Mouse (Mus musculus) thymus, adult 18-20 months (tissue): ENCODE results near the gene Zfp651.

Source experiments
- DNase-seq, 2 experiments: peaks; one replicate each; pipeline ENCODE4 v3.0.0; 2022; ENCODE audit warnings: mixed read lengths in 2 of 2

The Zfp651 gene

DNA sequence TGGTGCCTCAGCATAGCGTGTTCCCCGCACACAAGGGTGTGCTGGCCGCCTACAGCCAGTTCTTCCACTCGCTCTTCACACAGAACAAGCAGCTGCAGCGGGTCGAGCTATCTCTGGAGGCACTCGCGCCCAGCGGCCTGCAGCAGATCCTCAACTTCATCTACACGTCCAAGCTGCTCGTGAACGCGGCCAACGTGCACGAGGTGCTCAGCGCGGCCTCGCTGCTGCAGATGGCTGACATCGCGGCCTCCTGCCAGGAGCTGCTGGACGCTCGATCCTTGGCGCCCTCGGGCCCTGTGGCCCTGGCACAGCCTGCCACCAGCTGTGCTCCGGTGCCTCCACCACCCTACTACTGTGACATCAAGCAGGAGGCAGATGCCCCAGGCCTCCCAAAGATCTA lies 3.6 kb downstream of the Zfp651 start:
- DNase-seq = no peak

DNA sequence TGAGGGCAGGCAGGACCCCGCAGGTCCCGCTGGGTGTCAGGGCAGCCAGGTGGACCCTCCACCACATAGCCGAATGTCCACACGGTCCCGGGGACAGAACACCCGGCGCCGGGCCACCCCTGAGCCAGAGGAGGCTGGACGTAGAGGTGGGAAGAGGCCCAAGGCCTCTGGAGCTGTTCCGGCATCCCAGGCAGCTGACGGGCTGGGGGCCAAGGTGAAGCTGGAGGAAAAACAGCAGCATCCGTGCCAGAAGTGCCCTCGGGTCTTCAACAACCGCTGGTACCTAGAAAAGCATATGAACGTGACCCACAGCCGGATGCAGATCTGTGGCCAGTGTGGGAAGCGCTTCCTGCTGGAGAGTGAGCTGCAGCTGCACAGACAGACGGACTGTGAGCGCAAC lies 4.6 kb downstream of the Zfp651 start:
- DNase-seq = no peak

DNA sequence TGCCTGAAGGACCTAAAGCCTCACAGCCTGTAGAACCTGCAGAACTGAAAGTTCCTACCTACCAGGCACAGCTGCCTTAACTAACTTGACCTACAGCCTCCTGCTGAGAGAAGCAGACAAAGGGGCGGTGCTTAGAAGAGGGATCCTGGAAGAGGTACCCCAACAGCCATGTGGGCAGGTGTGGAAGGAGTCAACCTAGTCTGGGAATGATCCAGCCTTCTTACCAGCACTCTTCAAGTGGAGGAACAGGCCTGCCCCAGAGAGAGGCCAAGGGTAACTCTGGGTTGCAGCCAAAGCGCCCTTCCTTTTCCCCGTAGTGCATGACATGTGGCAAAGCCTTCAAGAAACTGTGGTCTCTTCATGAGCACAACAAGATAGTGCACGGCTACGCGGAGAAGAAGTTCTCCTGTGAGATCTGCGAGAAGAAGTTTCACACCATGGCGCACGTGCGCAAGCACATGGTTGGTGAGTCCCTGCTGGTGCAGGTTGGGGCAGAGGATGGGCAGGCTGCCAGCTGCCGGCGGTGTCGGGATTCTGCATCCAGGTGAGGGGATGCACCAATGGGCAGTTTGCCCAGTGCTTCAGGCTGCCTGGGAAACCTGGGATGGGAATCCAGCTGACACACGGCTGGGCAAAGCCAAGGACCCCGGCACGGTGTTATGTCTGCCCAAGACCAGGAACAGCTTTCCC lies 6.2 kb downstream of the Zfp651 start:
- no peak for DNase-seq

DNA sequence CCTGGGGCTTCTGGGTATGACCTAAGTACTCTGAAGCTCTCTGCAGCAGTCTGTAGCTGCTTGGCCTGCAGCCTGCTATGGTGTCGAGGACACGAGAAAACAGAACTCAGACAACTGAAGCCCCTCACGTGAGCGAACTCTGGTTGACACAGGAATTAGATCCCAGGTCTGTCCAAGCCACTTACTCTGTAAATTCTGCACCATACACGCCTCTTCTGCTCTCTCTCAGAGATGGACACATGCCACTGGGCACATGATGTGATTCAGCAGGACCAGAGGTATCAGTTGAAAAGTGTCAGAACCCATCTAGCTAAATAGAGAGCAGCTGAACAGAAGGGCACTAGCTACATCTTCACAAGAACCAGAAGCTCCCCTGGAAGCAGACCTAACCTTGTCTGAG lies 13.3 kb downstream of the Zfp651 start:
- no peak for DNase-seq

DNA sequence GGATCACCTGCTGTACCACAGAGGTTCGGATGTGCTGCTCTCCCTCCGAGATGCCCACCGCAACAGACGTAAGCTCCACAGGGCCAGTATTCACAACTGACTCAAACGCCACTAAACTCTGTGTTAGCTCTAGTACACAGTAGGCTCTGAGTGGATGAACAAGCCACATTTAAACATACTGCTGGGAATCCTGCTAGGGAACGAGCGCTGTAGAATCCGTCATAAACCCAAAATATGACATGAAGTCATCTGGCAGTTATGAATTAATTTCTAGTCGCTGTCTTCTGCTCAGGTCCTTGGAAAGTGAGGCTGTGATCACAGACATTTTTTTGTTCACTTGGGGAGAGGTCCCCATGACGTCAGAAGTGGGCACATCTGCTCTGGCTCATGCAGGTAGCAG lies 16.8 kb downstream of the Zfp651 start:
- no peak for DNase-seq

DNA sequence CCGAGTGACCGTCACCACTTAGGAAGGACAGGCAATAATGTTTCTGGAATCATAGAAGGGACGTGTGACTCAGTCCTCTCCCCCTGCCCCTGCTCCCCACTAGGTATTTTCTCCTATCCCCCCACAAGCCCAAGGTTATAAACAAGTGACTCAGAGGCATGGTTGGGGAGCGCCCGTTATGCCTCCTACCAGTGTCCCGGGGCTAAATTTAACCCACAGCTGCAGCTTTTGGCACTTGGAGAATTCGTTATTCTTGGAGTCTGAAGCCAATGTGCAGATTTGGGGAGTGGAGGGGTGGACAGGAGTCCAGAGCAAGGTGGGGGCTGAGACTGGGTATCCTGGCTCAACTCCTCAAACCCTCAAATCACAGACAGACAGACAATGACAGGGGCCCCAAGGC lies 17.4 kb downstream of the Zfp651 start:
- no peak for DNase-seq

DNA sequence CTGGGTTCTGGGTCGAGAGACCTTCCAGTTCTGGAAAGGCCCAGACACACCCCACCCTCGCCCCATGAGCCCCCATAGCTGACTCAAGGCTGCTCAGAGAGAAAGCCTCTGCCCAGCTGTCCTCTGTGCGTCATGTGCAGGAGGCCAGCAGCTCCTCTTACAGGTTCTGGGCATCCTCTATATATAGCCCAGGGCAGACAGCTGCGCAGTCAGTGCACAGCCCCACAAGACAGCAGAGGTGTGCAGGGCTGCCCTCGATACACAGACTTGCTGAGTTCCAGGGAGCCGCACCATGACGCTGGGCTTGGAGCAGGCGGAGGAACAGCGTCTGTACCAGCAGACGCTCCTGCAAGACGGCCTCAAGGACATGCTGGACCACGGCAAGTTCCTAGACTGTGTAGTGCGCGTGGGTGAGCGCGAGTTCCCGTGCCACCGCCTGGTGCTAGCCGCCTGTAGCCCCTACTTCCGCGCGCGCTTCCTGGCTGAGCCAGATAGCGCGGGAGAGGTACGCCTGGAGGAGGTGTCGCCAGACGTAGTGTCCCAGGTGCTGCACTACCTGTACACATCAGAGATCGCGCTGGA lies 18.4 kb downstream of the Zfp651 start, which contains the start of gene Klhl40:
Gene Klhl40 (plus strand): TSS at position 124 of the 582 bp plus-strand sequence.
- no peak for DNase-seq

DNA sequence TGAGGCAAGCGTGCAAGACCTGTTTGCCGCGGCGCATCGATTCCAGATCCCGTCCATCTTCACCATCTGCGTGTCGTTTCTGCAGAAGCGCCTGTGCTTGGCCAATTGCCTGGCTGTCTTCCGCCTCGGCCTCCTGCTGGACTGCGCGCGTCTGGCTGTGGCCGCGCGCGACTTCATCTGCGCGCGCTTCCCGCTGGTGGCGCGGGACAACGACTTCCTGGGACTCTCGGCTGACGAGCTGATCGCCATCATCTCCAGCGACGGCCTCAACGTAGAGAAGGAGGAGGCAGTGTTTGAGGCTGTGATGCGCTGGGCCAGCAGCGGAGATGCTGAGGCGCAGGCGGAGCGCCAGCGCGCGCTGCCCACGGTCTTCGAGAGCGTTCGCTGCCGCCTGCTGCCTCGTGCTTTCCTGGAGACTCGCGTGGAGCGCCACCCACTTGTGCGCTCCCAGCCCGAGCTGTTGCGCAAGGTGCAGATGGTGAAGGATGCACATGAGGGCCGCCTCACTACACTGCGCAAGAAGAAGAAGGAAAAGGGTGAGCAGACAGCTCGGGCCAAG lies 19.0 kb downstream of the Zfp651 start:
- DNase-seq = no peak

DNA sequence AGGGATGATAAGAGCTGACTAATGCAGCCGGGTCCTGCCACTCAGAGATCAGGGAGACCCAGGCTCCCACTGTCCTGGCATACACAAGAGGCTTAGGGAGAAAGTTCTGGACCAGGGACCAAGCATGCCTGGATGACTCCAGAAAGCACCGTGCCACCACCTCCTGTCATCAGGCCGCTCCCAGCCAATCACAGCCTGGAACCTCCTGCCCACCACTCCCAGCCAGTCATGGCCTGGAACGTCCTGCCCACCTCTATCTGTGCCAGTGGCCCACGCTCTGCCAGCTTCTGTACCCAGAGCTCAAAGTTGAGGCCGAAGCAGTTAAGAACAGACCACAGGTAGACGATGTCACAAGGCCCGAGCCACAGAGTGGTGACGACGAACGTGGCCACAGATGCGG lies 25.7 kb downstream of the Zfp651 start:
- no peak for DNase-seq

DNA sequence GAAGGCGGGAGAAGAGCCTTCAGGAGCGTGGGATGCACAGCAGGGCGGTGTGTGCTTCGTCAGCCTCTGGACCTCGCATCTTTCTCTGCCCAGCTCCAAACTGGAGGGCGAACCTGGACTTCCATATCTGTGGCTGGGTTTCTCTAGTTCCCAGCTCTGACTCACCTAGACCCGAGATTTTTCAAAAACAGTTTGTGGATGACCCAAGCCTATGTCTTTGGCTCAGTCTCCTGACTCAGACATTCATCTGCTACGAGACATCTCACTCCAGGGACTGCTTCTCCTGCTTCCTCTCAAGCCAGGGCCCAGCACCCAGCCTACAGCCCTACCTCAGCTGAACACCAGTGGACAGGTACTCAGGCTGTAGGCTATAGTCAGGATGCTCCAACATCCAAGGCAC lies 26.1 kb downstream of the Zfp651 start:
- no peak for DNase-seq

DNA sequence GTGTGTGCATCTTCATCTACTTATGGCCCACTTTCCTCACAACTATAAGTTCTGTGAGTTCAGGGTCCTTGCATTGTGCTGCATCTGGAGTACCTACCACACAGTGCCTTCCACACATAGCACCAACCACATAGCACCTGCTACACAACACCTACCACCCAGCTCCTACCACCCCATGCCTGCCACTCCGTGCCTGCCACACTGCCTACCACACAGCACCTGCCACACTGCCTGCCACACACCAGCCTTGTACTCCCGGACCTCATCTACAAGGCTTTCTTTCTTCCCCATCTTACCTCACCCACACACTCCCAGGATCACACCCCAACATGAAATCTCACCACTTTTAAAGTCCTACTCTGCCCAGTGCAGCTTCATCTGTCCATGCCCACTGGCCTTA lies 27.2 kb downstream of the Zfp651 start:
- no peak for DNase-seq

DNA sequence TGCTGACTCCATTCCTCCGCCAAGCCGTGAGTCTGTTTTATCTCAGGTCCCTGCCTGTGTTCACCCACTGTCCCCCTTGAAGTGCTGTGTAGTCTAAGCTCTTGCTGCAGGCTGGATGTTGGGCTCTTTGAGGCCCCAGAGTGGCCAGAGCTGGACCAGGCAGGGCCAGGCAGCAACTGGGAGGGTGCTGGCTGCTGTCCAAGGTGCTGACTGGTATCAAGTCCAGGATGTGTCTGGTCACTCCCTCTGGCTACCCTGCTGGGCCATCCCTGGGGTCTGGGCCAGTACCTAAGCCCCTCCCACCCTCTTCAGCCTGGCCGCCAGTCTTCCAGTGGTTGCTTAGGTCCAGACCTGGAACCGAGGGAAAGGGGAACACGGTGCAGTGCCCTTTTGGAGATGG lies 32.1 kb downstream of the Zfp651 start:
- no peak for DNase-seq

DNA sequence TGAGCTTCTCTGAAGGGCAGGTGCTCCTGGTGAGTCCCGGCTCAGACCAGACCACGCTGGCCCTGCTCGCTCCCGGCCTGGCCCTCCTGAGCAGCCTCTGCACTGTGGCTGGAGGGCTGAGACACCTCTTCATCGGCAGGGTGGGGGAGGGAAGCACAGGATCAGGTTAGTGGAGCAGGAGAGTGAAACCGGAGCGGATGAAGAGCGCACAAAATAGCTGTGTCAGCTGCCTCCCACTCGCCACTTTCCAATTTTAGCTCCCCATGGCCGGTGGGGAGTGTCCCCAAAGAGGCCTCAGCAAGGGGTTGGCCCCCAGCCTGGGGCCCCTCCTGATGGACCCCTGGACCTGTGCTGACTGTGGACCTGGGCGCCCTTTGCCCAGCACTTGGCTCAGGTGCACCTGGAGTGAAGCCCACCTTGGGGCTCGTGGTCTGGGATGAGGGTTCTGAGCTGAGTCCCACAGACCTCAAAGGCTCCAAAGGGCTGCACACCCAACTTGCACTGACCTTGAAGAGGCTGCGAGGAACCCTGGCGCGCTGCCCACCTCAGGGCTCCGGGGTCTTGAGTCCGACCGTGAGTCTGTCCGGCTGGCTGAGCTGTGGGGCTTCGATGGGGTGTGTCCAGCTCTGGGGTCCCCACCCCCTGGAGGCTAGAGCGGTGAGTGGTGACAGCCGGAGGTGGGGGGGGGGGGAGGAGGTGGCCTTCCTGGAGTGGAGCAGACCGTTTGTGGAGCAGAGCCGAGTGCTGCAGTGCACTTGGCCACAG lies 32.8 kb downstream of the Zfp651 start, which contains the start of gene Hhatl:
Gene Hhatl (minus strand): TSS at position 751 of the 765 bp plus-strand sequence.
- no peak for DNase-seq

DNA sequence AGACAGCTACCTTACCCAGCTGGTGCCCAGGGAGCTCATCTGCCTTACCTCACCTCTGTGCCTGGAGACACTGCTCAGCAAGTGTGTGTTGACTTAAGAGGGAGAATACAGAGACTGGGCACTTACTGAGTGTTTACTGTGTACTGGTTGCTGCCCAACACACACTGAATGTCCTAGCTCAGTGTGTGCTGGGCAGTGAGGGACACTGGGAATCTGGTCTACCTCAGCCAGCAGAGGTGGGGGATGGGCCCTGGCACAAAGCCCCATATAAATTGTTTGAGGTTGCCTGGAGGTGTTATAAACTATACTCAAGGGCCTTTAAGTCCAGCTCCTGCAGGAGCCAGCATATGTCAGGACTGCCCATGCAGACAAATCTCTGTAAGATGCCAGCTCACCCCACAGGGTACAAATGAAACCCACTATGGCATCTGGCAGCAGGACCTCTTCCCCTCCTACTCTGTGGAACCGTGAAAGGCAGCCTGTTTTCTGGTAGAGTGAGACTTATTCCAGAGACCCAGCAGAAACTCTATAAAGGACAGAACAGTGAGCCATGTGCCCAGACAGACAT lies 35.9 kb downstream of the Zfp651 start:
- DNase-seq = no peak

DNA sequence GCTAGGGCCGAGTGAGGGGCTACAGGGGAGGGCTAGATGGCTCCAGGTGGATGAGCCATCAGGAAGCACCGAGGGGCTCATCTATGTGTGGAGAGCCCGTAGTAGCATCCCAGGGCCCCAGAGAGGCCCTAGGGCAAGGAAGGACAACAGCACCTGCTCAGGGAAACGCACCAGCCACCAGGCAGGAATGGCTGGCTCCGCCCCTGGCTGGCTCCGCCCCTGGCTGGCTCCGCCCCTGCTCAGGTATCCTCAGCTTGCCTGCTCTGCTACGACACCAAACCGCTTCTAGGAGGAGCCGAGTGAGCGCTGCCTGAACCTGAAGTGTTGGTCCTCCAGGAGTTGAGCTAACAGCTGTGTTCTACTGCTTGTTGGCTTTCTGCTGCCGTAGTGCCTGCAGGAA lies 38.6 kb downstream of the Zfp651 start:
- DNase-seq = no peak

DNA sequence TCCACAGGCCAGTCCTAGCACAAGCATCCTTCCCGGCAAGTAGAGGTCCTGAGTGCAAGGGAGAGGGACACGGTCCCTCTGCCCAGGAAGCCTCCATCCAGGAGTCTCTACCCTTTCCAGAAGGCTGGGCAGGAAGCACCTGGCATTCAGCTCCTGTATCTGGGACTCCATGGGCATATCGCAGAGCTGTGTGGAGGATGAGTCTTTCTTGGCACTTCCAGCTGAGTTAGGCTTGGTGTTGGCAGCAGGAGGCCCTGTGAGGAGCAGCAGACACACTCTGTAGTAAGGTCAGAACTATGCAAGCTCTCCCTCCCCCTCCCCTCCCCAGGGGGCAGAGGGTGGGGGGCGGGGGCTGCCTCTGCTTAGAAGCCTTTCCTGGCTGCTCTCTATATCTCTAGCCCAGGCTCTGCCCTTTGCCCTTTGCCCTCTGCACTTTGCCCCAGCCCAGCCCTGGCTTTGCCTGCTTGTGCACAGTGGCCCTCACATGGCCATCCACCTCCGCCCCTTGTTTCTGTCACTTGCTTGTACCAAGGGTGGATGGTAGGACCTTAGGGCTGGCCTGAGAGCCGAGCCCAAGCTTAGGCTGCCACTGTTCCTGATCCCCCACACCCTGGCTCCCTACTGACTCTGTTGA lies 39.9 kb downstream of the Zfp651 start:
- DNase-seq = no peak

DNA sequence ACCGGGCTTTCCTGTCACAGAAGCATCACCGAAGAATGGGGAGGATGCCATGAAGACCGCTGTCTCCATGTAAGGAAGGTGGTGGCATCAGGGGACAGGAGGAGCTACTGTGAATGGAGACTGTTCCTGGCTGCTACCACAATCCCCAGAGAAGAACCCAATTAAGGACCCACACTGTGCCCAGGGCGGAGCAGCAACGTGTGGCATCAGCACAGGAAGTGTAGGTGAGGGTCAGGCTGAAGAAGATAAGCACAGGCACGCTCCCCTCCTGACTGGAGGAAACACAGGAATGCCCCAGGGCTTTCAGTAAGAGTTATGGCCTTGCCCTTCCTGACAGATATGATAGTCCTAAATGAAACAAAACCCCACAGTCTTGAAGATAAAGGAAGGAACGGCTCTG lies 43.6 kb downstream of the Zfp651 start:
- DNase-seq = no peak

DNA sequence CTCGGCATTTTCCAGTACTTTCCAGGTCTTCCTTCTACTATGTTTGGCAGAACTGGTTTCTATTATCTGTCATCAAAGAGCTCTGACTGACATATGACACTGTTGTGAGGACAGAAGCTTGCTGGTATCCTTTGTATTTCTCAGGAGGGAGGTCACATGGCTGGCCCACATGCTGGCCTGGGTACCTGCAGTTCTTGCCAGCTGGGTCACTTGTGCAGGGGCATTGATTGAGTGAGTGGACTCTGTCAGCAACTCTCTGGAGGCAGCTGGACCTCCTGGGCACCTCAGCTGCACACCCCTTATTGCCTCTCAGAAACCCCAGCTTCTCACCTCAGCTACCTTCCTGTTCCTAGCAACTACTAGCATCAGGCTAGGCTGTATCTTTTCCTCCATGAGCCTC lies 48.4 kb downstream of the Zfp651 start:
- no peak for DNase-seq

DNA sequence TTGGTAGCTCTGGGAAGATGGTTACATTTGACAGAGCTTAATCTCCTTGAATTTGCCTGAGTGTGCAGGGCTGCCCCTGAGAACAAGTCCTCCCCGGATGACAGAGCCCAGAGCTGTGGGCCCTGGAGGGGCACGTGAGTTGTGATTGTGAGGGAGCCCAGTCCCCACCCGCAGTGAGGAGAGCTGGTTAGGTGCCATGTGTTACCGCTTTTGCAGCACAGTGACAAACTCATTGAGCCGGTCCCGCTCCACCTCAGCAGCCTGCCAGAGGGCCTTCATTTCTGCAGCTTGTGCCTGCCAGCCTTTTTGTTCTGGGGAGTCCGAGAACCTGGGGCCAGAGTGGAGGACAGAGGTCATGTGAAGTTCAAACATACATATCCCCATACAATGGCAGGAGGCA lies 48.8 kb downstream of the Zfp651 start:
- DNase-seq = no peak

DNA sequence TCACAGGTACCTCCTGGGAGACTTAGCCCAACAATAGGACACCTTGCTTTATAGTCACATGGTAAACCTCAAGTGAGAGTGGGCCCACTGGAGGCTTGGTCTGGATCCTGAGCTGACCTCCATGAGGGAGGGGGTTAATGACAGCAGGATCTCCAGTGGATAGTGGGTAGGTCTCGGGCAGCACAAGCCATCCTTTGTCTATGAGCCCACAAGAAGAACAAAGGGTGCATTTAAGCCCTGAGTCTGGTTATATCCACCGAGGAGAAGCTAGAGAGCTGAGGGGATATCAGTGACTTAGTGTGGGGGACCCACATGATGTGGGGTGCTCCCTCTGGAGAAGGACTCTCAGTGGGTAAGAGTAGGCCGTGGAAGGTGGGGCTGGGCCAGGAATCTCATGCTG lies 49.4 kb downstream of the Zfp651 start:
- DNase-seq = no peak

DNA sequence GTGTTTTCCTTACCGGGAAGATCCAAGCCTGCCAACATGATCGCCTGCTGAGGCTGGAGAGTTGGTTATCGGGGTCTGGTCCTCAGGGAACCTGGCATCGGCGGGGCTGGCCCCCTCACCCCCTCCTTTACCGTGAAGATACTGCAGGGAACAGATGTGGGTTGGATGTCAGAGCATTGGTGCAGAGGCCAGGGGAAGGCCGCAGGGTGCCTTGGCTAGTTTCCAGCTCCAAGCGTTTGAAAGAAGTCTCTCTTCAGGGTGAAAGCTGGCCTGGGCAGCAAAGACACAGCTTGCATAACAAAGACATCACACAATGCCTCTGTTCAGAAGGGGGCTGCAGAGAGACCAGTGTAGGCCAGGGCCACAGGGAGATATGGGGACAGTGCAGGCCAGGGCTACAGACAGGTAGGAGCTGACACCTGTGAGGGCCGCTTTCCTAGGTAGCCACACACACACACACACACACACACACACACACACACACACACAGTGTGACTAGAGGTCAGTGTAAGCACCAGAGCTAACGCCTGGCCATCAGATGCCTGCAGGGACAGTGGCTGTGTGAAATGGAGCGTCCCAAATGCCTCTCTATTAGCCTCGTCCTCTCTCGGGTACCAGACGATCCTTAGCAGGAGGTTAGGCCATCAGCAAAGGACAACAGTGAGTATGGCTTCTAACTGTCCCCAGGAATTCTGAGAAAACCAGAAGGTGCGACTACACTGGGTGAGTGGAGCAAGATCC lies 51.1 kb downstream of the Zfp651 start:
- DNase-seq = no peak

DNA sequence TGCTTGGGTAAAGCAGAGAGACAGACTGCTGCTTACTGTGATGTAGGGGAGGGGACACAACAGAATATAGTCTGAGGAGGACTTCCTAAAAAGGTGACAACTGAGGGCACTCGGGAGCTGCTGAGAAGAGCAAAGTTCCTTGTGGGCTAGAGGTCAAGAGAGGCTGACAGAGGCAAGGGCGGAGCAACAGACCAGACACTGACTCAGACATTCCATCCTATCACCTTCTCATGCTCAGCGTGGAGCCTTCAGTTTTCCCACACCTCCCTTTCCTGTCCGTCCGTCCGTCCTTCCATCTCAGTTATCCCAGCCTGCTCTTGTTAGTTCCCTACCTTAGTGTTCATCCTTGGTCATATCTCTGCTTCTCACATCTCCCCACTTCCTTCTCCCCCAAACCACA lies 56.1 kb downstream of the Zfp651 start:
- DNase-seq = no peak
